Mouse (Mus musculus) neural tube, embryonic 15.5 days (tissue): Measurements from ENCODE around the gene Dlg2. TPM values are rescaled to one million over a fixed set of nuclear protein-coding genes. Genes with fewer than 3 reads are reported as not detected.

Experiments
- ATAC-seq: fragments of 200-750 bp; cut with Nextera tagmentation; 2 replicates; pipeline ENCODE4 v1.8.0; 2017; ENCODE audit warnings: mild to moderate bottlenecking, moderate TSS enrichment, moderate library complexity; ENCODE audit not compliant: low FRiP score
- H3K27ac ChIP-seq: fragments of 300-500 bp; sonication (generic); replicated peaks from 2 replicates; pipeline ENCODE4 v1.5.1; 2015; ENCODE audit warnings: mild to moderate bottlenecking, inconsistent platforms
- H3K27me3 ChIP-seq: fragments of 300-500 bp; sonication (generic); replicated peaks from 2 replicates; pipeline ENCODE4 v1.6.1; 2015; ENCODE audit warnings: inconsistent platforms
- H3K36me3 ChIP-seq: fragments of 300-500 bp; sonication (generic); 2 replicates; pipeline ENCODE4 v1.6.1; 2015; ENCODE audit warnings: inconsistent platforms
- H3K4me1 ChIP-seq: fragments of 300-500 bp; sonication (generic); 2 replicates; pipeline ENCODE4 v1.6.1; 2015; ENCODE audit warnings: inconsistent platforms
- H3K4me2 ChIP-seq: fragments of 300-500 bp; sonication (generic); 2 replicates; pipeline ENCODE4 v1.6.1; 2015; ENCODE audit warnings: inconsistent platforms, mild to moderate bottlenecking, moderate library complexity
- H3K4me3 ChIP-seq: fragments of 300-500 bp; sonication (generic); replicated peaks from 2 replicates; pipeline ENCODE4 v1.5.1; 2015; ENCODE audit warnings: mild to moderate bottlenecking, inconsistent platforms
- H3K9ac ChIP-seq: fragments of 300-500 bp; sonication (generic); replicated peaks from 2 replicates; pipeline ENCODE4 v1.6.1; 2015; ENCODE audit warnings: mild to moderate bottlenecking, inconsistent platforms
- H3K9me3 ChIP-seq: fragments of 300-500 bp; sonication (generic); replicated peaks from 2 replicates; pipeline ENCODE4 v1.6.1; 2016; ENCODE audit warnings: inconsistent platforms
- WGBS: fragments of 180-500 bp; shearing (Covaris S2); methylation state at CpG from one replicate; pipeline ENCODE4 v1.1.7; 2015; ENCODE audit warnings: mixed read lengths; 5-methylcytosine and 5-hydroxymethylcytosine counted together
- polyA plus RNA-seq: library from polyadenylated mRNA; unstranded; fragments of >200 nt; fragmentation: Nextera tagmentation; extraction: Ambion mirVana; gene quantifications from 2 replicates; pipeline ENCODE4 v1.2.1, GENCODE M21; 2015

The Dlg2 gene
- polyA plus RNA-seq, 1 experiment from 2014 or later: 29.9 TPM

DNA sequence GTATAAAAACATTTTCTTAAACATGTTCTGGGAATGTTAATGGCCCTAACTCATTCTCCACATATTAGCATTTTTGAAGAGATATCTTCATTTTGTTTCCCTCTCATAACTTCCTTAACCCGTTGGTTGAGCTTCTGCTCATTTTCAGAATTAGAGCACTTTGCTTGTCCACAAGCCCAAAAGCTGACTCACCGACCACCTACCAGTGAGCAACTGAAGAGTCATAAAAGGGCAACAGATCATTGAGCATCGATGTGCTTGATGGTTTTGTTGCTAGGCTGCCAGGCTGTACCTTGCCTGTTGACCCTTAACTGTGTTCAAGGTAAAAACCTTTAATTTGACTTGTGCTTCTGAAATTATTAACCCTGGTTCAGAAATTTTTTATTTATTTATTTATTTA is 1440.3 kb downstream of the Dlg2 start:
- H3K9ac ChIP-seq: no peak overlapping the region
- WGBS: 54% methylated on average over 3 of the region's 3 CpGs
- no peak overlapping the region for H3K4me2 ChIP-seq
- no peak for ATAC-seq
- H3K4me3 ChIP-seq: no peak overlapping the region
- 0 out of 2 replicates have a peak, but pooled peaks cover 5% of the 10 kb centered on the region for H3K4me1 ChIP-seq
- H3K27ac ChIP-seq: no peak overlapping the region
- no peaks in the 10 kb centered on the region for H3K36me3 ChIP-seq
- no peaks in the 10 kb centered on the region for H3K9me3 ChIP-seq
- no peaks in the 10 kb centered on the region for H3K27me3 ChIP-seq

DNA sequence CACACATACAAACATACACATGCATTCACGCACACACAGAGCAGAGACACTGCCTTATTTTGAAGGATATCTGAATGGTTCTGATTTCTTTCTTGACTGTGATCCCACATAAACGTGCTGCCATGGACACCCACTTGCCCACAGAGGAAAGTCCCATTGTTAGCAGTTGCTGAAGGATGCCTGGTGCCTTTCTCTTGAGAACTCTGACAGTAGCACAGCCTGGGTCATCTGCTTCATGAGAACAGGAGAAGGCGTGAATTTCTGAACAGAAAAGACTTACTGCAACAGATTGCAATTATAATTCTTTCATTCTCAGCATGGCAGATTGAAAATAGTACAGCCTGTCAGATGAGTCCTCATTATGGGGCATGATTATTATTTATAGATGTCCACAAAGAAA is 1442.6 kb downstream of the Dlg2 start:
- no peaks in the 10 kb centered on the region for H3K27me3 ChIP-seq
- no peaks in the 10 kb centered on the region for H3K36me3 ChIP-seq
- no peak overlapping the region for H3K27ac ChIP-seq
- ATAC-seq: no peak
- 0 out of 2 replicates have a peak, but pooled peaks cover 5% of the 10 kb centered on the region for H3K4me1 ChIP-seq
- no peak overlapping the region for H3K9ac ChIP-seq
- H3K9me3 ChIP-seq: no peaks in the 10 kb centered on the region
- H3K4me3 ChIP-seq: no peak overlapping the region
- 78% methylated on average over 3 of the region's 3 CpGs for WGBS
- no peak overlapping the region for H3K4me2 ChIP-seq

DNA sequence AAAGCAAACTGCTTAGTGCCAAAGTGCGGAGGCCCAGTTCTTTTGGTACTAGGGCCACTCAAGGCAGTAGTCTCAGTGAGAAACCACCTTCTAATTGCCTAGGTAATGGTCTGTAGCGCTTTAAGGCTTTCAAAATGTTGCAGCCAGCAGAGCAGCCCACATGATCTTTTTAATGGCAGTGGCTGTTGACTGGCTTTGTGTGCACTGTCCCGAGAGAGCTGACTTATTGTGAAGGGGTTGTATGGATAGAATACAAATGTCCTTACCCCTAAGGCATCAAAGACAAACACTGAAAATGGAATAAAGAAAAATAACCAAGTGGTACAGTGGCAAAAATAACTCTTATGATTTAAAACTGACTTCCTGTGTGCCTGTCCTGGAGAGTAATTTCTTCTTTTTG is 1443.3 kb downstream of the Dlg2 start:
- ATAC-seq: peak; percentile 63; the same call in 1 of the 2 replicates
- WGBS: 25% methylated on average over 3 of the region's 3 CpGs
- H3K4me2 ChIP-seq: no peak overlapping the region
- H3K27ac ChIP-seq: no peak overlapping the region
- H3K9me3 ChIP-seq: no peaks in the 10 kb centered on the region
- no peak overlapping the region for H3K9ac ChIP-seq
- no peaks in the 10 kb centered on the region for H3K27me3 ChIP-seq
- no peak overlapping the region for H3K4me3 ChIP-seq
- 0 out of 2 replicates have a peak, but pooled peaks cover 5% of the 10 kb centered on the region for H3K4me1 ChIP-seq
- no peaks in the 10 kb centered on the region for H3K36me3 ChIP-seq

DNA sequence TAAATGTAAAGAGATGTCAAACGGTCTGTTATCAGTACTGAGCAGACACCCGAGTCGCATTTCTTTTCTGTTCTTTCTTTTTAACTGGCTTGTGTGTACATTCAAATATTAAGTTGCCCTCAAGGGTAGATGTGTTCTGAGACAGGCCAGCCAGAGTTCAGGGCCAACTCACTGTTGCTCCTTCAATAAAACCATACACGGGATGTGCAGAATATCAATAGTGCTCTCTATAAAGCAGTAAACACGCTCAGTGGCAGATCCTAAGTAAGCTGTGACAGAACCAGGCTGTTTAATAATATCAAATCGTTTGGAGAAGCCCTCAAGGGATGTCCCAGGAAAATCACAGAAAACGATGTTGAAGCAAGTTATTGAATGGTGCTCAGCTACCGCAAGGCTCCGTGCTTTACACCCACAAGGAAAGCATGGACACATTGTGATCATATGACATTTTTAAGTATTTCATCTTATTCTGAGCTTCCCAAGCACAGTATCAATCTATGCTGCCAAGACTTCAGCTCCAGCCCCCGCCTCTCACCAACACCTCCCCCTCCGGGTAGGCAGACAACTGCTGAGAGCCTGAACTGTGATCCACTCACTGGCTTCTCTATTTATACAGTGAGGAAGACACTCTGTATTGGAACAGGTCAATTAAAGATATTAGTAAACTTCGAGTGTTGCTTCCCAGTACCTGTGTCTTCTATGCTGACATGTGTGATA is 1458.6 kb downstream of the Dlg2 start:
- H3K4me2 ChIP-seq: no peak overlapping the region
- no peak overlapping the region; the same call in 1 of the 2 replicates for H3K27ac ChIP-seq
- no peaks in the 10 kb centered on the region for H3K9me3 ChIP-seq
- 60% methylated on average over 12 of the region's 12 CpGs for WGBS
- no peak overlapping the region for H3K4me3 ChIP-seq
- 0 out of 2 replicates have a peak, but pooled peaks cover 5% of the 10 kb centered on the region for H3K4me1 ChIP-seq
- no peaks in the 10 kb centered on the region for H3K27me3 ChIP-seq
- ATAC-seq: peak; percentile 31; the same call in 1 of the 2 replicates
- no peaks in the 10 kb centered on the region for H3K36me3 ChIP-seq
- H3K9ac ChIP-seq: no peak overlapping the region

DNA sequence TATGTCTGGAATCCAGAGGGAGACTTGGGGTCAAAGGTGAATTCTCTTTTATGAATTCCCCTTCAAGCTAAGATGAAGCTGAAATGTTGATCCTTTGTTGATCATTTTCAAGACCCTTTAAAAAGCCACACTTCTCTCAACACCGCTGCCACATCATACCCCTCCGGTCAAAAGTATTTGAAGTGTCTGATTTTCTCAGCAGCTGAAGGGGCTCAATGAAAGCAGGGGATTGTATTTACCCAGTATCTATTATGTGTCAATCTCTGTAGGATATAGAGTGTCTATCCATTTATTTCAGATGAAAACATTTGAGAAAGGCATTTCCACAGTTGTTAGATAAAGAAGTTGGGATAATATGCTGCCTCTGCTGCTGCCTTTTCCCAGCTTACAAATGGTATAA is 1459.7 kb downstream of the Dlg2 start:
- H3K36me3 ChIP-seq: no peaks in the 10 kb centered on the region
- no peak overlapping the region for H3K9ac ChIP-seq
- H3K27me3 ChIP-seq: no peaks in the 10 kb centered on the region
- H3K4me3 ChIP-seq: no peak overlapping the region
- no peak for ATAC-seq
- no peak overlapping the region for H3K4me2 ChIP-seq
- H3K4me1 ChIP-seq: 0 out of 2 replicates have a peak, but pooled peaks cover 5% of the 10 kb centered on the region
- 85% methylated on average over 2 of the region's 2 CpGs for WGBS
- no peaks in the 10 kb centered on the region for H3K9me3 ChIP-seq
- H3K27ac ChIP-seq: no peak overlapping the region

DNA sequence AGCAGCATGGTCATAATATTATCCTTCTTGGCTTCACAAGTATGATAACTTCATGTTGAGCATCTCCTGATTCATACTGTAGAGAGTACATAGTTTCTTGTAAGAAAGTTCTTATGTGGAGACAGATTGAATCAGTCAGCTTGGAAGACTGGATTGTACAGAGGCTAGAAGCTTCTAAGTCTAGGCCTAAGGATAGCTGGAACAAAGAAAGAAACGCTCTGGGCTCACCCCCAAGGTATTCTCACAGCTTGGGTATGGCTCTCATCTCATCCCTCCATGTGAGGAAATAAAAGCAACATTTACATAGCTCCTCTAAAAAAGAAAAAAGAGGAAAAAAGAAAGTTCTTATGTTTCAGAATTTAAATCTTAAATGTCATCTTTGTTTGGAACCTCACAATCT is 1466.8 kb downstream of the Dlg2 start:
- H3K4me3 ChIP-seq: no peak overlapping the region
- H3K9me3 ChIP-seq: no peaks in the 10 kb centered on the region
- no peak for ATAC-seq
- H3K4me1 ChIP-seq: no peaks in the 10 kb centered on the region
- 92% methylated on average over 1 of the region's 1 CpGs for WGBS
- no peaks in the 10 kb centered on the region for H3K36me3 ChIP-seq
- no peak overlapping the region for H3K27ac ChIP-seq
- no peak overlapping the region for H3K4me2 ChIP-seq
- no peak overlapping the region for H3K9ac ChIP-seq
- no peaks in the 10 kb centered on the region for H3K27me3 ChIP-seq

DNA sequence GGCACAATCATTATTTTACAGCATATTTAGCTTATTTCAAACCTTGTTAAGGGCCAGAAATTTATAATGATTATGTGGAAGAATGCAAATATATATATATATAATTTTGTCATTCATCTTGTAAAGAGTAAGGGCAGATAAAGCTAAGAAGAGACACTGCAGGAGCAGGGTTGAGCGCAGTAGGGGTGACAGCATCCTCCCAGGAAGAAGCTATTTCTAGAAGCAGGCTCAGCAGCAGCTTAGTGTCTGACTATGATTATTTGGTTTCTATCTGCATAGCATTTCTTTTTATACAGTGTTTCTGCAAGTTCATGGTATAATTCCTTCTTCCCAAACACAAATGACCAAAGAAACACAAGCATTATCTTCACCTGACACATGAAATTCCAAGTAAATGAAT is 1479.1 kb downstream of the Dlg2 start:
- Histone ChIP-seq H3K27me3 (no peaks in the 10 kb centered on the region), H3K27ac (no peak overlapping the region), H3K4me3 (no peak overlapping the region), H3K4me1 (no peaks in the 10 kb centered on the region), H3K4me2 (no peak overlapping the region), H3K9me3 (no peaks in the 10 kb centered on the region), H3K36me3 (no peaks in the 10 kb centered on the region), H3K9ac (no peak overlapping the region)
- ATAC-seq: no peak
- WGBS: 94% methylated on average over 1 of the region's 1 CpGs

DNA sequence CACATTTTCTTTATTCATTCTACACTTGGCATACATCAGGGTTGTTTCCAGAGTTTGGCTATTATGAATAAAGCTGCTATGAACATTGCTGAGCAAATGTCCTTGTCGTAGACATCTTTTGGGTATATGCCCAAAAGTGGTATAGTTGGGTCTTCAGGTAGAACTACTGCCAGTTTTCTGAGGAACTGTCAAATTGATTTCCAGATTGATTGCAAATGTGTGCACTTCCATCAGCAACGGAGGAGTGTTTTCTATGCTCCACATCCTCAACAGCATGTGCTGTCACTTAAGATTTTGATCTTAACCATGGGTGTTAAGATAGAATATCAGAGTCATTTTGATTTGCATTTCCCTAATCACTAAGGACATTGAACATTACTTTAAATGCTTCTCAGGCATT is 1486.5 kb downstream of the Dlg2 start:
- Histone ChIP-seq H3K9me3 (no peaks in the 10 kb centered on the region), H3K36me3 (no peaks in the 10 kb centered on the region), H3K4me1 (no peaks in the 10 kb centered on the region), H3K9ac (no peak overlapping the region), H3K27ac (no peak overlapping the region), H3K4me3 (no peak overlapping the region), H3K4me2 (no peak overlapping the region), H3K27me3 (no peaks in the 10 kb centered on the region)
- ATAC-seq: no peak
- WGBS: 92% methylated on average over 2 of the region's 2 CpGs

DNA sequence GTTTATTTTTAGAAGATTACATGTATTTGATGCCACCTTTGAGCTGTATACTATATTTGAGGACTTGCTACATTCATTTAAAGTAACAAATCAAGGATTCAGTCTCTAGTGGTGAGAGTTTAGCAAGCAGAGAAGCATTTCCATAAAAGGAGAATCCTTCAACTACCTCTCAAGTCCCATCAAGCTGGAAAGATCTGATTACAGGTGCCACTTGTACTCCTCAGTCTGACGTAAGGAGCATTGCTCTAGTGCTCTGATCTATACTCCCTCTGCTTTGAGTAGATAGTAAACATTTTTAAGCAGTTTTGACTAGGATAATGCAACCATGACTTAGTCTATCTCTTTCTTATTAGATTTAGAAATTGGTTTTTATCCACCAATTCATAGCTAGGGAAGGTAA is 1496.5 kb downstream of the Dlg2 start:
- H3K9ac ChIP-seq: no peak overlapping the region
- H3K9me3 ChIP-seq: no peaks in the 10 kb centered on the region
- no peaks in the 10 kb centered on the region for H3K4me1 ChIP-seq
- ATAC-seq: no peak
- H3K27ac ChIP-seq: no peak overlapping the region
- 81% methylated on average over 1 of the region's 1 CpGs for WGBS
- no peak overlapping the region for H3K4me2 ChIP-seq
- no peaks in the 10 kb centered on the region for H3K27me3 ChIP-seq
- no peak overlapping the region for H3K4me3 ChIP-seq
- H3K36me3 ChIP-seq: no peaks in the 10 kb centered on the region

DNA sequence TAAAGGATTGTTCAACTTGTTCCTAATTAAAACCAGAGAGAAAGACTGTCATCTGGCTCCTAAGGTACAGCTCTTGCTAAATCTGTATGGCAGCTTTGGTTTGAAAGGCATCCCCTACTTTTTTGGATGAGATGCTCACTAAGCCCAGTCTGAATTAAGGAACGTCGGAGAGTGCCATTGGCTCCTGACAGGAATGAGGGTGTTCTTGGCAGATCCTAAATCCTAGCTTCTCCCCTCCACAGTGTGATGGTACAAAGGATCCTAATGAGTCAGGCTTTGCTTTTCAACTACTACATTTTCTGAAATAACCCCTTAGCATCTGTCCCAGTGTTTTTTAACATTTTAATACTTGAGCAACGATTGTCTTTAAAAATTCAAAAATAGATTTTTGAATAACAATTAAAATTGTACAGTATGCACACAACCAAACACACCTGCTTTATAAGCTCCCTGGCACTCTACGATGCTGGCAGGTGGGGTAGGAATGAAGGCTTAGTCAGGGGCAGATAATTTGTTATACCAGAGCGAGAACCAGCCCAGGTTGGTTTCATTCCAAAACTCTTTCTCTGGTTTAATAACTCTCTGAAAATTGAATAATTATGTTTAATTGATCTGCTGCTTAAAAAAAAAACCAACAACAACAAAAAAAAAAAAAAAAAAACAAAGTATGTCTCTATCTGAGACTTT is 1527.4 kb downstream of the Dlg2 start:
- WGBS: 82% methylated on average over 5 of the region's 5 CpGs
- Histone ChIP-seq H3K27ac (no peak overlapping the region), H3K36me3 (no peaks in the 10 kb centered on the region), H3K9me3 (no peaks in the 10 kb centered on the region), H3K4me3 (no peak overlapping the region), H3K4me2 (no peak overlapping the region), H3K9ac (no peak overlapping the region), H3K27me3 (no peaks in the 10 kb centered on the region), H3K4me1 (no peaks in the 10 kb centered on the region)
- no peak for ATAC-seq

DNA sequence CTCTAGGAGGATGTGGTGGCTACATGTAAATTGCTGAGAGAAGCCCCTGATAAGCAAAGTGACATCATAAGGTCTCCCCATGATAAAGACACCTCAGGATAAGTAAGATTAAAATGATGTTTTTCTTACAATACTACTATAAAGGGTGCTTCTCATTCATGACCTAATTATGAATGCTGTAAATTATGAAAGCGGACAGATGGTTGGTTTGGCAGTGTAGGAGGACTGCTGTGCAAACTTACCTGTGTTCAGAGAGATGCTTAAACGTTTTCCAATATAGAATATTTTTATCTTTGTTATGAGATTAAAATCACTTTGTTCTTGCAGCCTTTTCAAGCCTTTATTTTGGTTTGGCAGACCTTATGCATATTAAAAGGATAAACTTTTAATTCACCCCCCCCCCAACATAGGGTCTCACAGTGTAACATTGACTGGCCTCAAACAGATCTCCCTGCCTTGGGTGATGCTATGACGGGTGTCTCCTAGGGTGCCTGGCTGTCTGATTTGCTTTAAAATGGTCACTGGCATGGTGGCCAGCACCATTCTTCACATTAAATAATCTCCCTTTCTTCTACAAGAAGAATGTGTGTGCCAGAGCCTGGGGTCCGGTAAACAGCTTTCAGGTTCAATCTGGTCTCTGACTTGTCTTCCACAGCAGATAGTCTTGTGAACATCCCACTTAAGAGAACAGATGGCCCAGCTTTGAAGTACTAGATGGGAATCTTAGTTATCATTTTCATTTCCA is 1529.4 kb downstream of the Dlg2 start:
- Histone ChIP-seq H3K36me3 (no peaks in the 10 kb centered on the region), H3K27ac (no peak overlapping the region), H3K9ac (no peak overlapping the region), H3K4me2 (no peak overlapping the region), H3K27me3 (no peaks in the 10 kb centered on the region), H3K4me1 (no peaks in the 10 kb centered on the region), H3K4me3 (no peak overlapping the region), H3K9me3 (no peaks in the 10 kb centered on the region)
- no peak for ATAC-seq
- WGBS: 78% methylated on average over 4 of the region's 4 CpGs

DNA sequence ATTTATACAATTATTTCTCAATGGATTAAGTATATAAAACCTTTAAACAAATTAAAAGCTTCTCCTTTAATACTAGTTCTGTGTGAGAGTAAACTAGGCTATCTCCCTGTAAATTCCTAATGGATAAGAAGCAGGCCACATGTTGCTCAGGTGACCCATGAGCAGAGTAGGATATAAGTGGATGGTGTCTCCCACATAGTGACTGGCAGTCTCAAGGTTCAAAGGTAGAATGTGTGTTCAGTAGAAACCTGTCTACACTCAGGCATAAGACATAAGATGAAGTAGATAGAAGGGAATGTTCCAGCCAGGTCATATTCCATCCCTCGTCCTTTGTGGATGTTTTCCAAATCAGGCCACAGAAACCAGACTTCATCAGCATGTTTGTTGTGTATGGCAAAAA is 1532.2 kb downstream of the Dlg2 start:
- 86% methylated on average over 1 of the region's 1 CpGs for WGBS
- no peak overlapping the region for H3K4me2 ChIP-seq
- no peak overlapping the region for H3K27ac ChIP-seq
- no peaks in the 10 kb centered on the region for H3K27me3 ChIP-seq
- H3K36me3 ChIP-seq: no peaks in the 10 kb centered on the region
- H3K9ac ChIP-seq: no peak overlapping the region
- H3K9me3 ChIP-seq: no peaks in the 10 kb centered on the region
- no peak overlapping the region for H3K4me3 ChIP-seq
- no peaks in the 10 kb centered on the region for H3K4me1 ChIP-seq
- no peak for ATAC-seq
